Mouse (Mus musculus) central nervous system, embryonic 18 days (tissue): ENCODE data around the gene Enc1. TPM values are rescaled to one million over a fixed set of nuclear protein-coding genes. Genes with fewer than 3 reads are reported as not detected.

Experiments used
- polyA plus RNA-seq: library from polyadenylated mRNA; depleted of rRNA; stranded (reverse); fragments of >200 nt; gene quantifications from 2 replicates; pipeline ENCODE4 v1.2.3, GENCODE M21; 2012; rRNA removed

Enc1 gene
- 319 and 378 TPM in 2 replicates for polyA plus RNA-seq

GRCm38 (mm10) chr13:97240965-97241786, at the start of gene Enc1:
TSS of gene Enc1 (plus strand) at chr13:97241105.

DNA sequence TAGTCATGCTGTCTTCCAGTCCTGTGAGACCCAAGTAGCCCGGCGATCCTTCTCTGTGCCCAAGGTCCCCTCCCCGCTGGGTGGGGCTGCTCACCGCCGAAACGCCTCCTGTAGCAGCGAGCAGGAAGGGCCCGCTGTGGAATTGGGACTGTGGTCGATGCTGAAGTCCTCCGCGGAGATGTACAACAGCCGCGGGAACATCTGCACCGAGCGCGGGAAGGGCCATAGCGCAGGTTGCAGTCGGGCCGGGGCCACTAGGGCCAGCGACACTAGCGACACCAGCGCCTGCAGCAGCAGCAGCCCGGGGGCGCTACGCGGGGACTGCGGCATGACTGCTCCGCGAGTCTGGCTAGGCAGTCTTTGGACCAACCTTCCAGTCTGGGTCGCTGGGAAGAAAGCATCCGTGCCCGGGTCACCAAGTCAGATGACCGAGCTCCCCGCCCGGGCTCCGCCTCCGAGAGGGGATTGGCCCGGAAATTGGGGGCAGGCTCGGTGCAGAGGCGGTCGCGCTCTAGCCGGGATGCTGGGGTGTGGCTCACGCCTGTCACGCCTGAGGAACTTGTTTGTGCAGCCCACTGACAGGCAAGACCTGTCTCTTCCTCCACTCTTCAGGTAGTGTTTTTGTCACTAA, 42.9 kb upstream of the Enc1 start, which contains the start of gene Hexb:
Hexb (minus strand) TSS at position 426 of the 631 bp plus-strand sequence.

Other genes with a start within 250 kb of the Enc1 start
- not detected in 2 replicates for gene 1700029F12Rik, start 206.7 kb upstream of the Enc1 start, polyA plus RNA-seq
- 18.7 and 21.0 TPM in 2 replicates for gene Fam169a, start 173.8 kb upstream of the Enc1 start, polyA plus RNA-seq
- 0.45 and 0.47 TPM in 2 replicates for gene Gm6169, start 141.9 kb upstream of the Enc1 start, polyA plus RNA-seq
- gene Gfm2, start 103.2 kb upstream of the Enc1 start, polyA plus RNA-seq = 29.9 and 33.7 TPM in 2 replicates
- 79.6 and 83.8 TPM in 2 replicates for gene Nsa2, start 103.2 kb upstream of the Enc1 start, polyA plus RNA-seq
- 36.9 and 38.6 TPM in 2 replicates for gene Hexb, start 42.7 kb upstream of the Enc1 start, polyA plus RNA-seq